Mouse (Mus musculus) cerebellum, adult 11-12 months (tissue): Measurements from ENCODE around the gene 4933424G06Rik.

ENCODE experiments used
- DNase-seq: peaks from one replicate; pipeline ENCODE4 v3.0.0; 2022

The 4933424G06Rik gene

GRCm38 (mm10) chr1:36772198-36772934 is 62.4 kb downstream of the 4933424G06Rik start:
- no peak for DNase-seq

GRCm38 (mm10) chr1:36780793-36781192 is 70.8 kb downstream of the 4933424G06Rik start:
- no peak for DNase-seq

- peak; percentile 31 for DNase-seq
These were observed 72.5 kb downstream of the 4933424G06Rik start for GRCm38 (mm10) chr1:36782476-36782875.

- DNase-seq = peak; percentile 88
These were observed 74.6 kb downstream of the 4933424G06Rik start for GRCm38 (mm10) chr1:36784365-36785134.

- DNase-seq = peak; percentile 34
These were observed 75.3 kb downstream of the 4933424G06Rik start for GRCm38 (mm10) chr1:36785238-36785641.

GRCm38 (mm10) chr1:36786377-36786776 is 76.4 kb downstream of the 4933424G06Rik start:
- no peak for DNase-seq

- no peak for DNase-seq
These were observed 79.5 kb downstream of the 4933424G06Rik start for GRCm38 (mm10) chr1:36789416-36789815.

GRCm38 (mm10) chr1:36796711-36797110 is 86.8 kb downstream of the 4933424G06Rik start:
- DNase-seq = no peak

GRCm38 (mm10) chr1:36797481-36797880 is 87.5 kb downstream of the 4933424G06Rik start:
- no peak for DNase-seq

- no peak for DNase-seq
These were observed 90.5 kb downstream of the 4933424G06Rik start for GRCm38 (mm10) chr1:36800379-36801011.

- no peak for DNase-seq
These were observed 94.3 kb downstream of the 4933424G06Rik start for GRCm38 (mm10) chr1:36804259-36804658.

- DNase-seq = no peak
These were observed 94.9 kb downstream of the 4933424G06Rik start for GRCm38 (mm10) chr1:36804833-36805232.

GRCm38 (mm10) chr1:36806181-36806905 is 96.4 kb downstream of the 4933424G06Rik start:
- DNase-seq = no peak

GRCm38 (mm10) chr1:36807086-36807485 is 97.1 kb downstream of the 4933424G06Rik start:
- no peak for DNase-seq
